Mouse (Mus musculus): ENCODE results near the gene Mettl9. TPM values are rescaled to one million over a fixed set of nuclear protein-coding genes. Genes with fewer than 3 reads are reported as not detected.

The Mettl9 gene
- polyA plus RNA-seq, 1 experiment from 2014 or later = 215 TPM

DNA sequence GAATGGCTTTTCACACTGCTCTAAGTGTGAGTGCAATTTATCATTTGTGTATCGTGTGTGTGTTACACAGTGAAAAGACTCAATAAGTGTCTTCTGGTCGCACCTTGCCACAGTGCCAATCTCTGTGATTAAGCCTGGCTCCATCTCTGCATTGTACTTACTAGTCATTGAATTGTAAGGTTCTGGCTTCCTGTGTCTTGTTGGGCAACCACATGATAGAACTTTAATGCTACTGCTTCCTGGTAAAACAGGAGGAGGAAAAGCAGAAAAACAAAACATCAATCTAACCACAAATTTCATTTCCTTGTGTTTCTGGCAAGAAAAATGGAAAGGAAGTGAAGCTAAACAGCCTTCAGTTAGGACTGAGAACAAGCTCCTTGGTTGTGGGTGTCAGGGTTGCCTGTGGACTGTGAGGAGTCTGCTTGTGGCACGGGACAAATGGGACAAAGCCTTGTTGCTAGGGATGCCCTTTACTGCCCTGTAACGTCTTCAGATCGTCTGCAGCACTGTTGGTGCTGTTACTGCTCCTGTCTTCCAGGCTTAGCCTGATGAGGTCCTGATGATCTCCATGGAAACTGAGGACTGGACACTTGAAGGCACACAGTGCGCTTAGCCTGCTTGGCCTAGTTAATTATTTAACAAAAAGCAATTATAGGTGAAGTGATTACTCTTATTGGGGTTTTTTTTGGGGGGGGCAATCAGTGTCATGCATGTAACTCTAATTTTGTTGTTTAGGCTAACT, 25.4 kb downstream of the Mettl9 start:
- Histone ChIP-seq H3K36me3 (peaks cover 66% of the 10 kb centered on the region), H3K9me3 (no peaks in the 10 kb centered on the region), H3K27me3 (ENCODE audit: insufficient read depth, poor library complexity, severe bottlenecking) (no peaks in the 10 kb centered on the region), H3K4me3 (no peak overlapping the region), H3K27ac (no peak overlapping the region), H3K4me1 (replicated peaks) (no peaks in the 10 kb centered on the region)
- 73% methylated on average over 6 of the region's 6 CpGs for WGBS
- no peak for DNase-seq (ENCODE audit: low spot score)

DNA sequence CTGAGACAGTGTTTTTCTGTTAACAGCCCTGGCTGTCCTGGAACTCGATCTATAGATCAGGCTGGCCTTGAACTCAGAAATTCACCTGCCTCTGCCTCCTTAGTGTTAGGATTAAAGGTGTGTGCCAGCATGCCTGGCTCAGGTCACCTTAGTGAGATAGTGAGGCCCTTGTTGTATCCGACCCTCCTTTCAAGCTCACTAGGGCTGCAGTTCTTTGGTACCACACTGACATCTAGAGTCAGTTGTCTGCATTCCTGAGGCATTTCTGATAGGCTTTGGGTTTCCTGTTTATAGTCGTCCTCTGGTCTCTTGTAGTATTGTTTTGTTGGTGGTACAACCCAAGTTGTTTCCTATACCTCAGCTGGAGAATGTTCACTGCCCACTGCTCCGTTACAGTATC, 30.1 kb downstream of the Mettl9 start:
- no peaks in the 10 kb centered on the region for H3K4me1 ChIP-seq (replicated peaks)
- 69% methylated on average over 4 of the region's 4 CpGs for WGBS
- H3K4me3 ChIP-seq = no peak overlapping the region
- no peak for DNase-seq (ENCODE audit: low spot score)
- no peak overlapping the region for H3K27ac ChIP-seq
- peaks cover 51% of the 10 kb centered on the region for H3K36me3 ChIP-seq
- no peaks in the 10 kb centered on the region for H3K27me3 ChIP-seq (ENCODE audit: insufficient read depth, poor library complexity, severe bottlenecking)
- H3K9me3 ChIP-seq = no peaks in the 10 kb centered on the region

DNA sequence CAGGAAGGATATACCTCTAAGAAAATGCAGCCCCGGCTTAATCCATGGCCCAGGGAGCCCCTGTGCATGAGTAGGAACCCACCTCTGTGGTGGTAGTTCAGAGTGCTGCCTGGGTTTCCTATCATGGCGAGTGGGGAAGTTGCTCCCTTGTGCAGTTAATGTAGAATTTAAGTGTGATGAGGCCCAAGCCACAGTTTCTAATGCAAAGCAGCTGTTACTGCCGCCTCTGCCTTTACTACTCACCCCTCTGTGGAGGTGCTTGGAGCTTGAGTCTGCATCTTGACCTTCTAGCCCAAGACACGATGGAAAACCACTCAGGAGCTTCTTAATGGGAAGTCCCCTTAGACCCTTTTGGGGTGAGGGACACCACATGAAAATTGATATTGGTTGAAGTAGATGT, 37.0 kb downstream of the Mettl9 start:
- H3K27me3 ChIP-seq (ENCODE audit: insufficient read depth, poor library complexity, severe bottlenecking) = no peaks in the 10 kb centered on the region
- peaks cover 76% of the 10 kb centered on the region for H3K36me3 ChIP-seq
- H3K9me3 ChIP-seq = no peaks in the 10 kb centered on the region
- DNase-seq (ENCODE audit: low spot score) = no peak
- H3K27ac ChIP-seq = no peak overlapping the region
- 89% methylated on average over 4 of the region's 4 CpGs for WGBS
- no peaks in the 10 kb centered on the region for H3K4me1 ChIP-seq (replicated peaks)
- H3K4me3 ChIP-seq = no peak overlapping the region

DNA sequence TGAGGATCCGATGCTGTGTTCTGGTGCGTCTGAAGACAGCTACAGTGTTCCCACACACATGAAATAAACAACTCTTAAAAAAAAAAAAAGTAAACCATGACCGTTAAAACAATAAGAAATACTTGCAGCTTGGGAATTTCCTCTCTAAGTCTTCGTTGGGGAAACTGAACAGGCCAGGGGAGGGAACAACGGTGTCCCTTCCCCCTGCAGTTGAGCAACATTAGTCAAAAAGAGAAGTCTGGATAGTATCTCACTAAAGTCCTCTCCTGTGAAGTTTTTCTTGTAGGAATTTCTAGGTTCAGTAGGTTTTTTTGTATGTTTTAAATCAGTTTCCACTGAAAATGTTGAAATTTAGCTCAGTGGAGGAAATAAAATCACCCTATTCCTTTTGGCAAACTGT, 38.3 kb downstream of the Mettl9 start:
- Histone ChIP-seq H3K36me3 (peaks cover 78% of the 10 kb centered on the region), H3K9me3 (no peaks in the 10 kb centered on the region), H3K27ac (no peak overlapping the region), H3K4me3 (no peak overlapping the region), H3K4me1 (replicated peaks) (no peaks in the 10 kb centered on the region), H3K27me3 (ENCODE audit: insufficient read depth, poor library complexity, severe bottlenecking) (no peaks in the 10 kb centered on the region)
- WGBS = 94% methylated on average over 5 of the region's 5 CpGs
- no peak for DNase-seq (ENCODE audit: low spot score)

DNA sequence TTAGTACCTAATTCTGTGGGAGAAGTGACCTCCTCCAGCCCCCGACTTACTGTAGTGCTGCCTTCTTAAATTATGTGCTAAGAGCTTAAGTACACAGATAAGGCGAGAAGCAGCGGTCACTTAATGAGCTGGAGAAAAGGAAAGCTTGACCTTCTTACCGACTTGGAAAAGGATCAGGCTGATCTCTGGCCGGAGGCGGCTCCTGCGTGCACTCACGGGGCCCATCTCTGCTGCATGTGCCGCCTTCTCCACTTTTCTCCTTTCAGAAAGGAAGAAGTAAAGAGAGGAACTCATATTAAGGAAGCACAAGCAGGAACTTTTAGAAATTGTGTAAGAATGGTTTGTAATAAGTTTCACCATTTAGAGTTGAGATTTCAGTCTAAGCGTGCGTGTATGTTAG, 40.0 kb downstream of the Mettl9 start, which contains the start of gene Igsf6:
Gene Igsf6, minus strand, starts transcription at position 292 of the 400 bp plus-strand sequence.
- WGBS = 91% methylated on average over 11 of the region's 11 CpGs
- Histone ChIP-seq H3K4me1 (replicated peaks) (no peaks in the 10 kb centered on the region), H3K4me3 (no peak within 1 kb of the TSS), H3K27me3 (ENCODE audit: insufficient read depth, poor library complexity, severe bottlenecking) (no peaks in the 10 kb centered on the region), H3K27ac (no peak within 1 kb of the TSS), H3K36me3 (peaks cover 87% of the 10 kb centered on the region), H3K9me3 (no peaks in the 10 kb centered on the region)
- no peak for DNase-seq (ENCODE audit: low spot score)

DNA sequence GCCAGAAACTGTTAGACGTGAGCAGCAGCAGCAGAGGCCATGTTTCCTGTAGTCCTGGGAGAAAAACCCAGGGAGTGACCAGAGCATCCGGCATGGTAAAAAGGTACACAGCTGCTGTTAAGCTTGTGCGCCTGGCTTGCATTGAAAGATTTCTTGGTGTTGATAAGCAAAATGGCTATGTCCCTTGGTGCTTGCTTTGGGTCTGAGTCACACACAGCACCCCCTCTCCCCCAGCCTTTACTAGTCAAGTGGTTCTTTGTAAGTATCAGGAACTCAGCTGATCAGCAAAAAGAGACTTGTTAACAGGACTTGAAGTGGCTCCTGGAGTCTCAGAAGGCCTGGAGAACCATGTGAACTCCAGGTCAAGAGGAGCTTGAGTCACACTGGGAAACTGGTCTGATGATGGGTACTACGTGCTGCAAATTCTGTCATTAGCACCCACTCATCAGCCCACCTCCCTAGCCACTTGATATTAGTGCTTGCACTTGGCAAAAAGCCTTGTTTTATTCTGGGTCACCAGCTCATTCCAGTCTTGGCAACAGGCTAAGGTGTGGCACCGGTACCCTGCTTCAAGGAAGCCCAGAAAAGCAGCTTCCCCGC, 40.7 kb downstream of the Mettl9 start:
- 90% methylated on average over 6 of the region's 6 CpGs for WGBS
- no peaks in the 10 kb centered on the region for H3K4me1 ChIP-seq (replicated peaks)
- no peak overlapping the region for H3K4me3 ChIP-seq
- no peak for DNase-seq (ENCODE audit: low spot score)
- H3K36me3 ChIP-seq = peaks cover 88% of the 10 kb centered on the region
- no peaks in the 10 kb centered on the region for H3K27me3 ChIP-seq (ENCODE audit: insufficient read depth, poor library complexity, severe bottlenecking)
- no peak overlapping the region for H3K27ac ChIP-seq
- H3K9me3 ChIP-seq = no peaks in the 10 kb centered on the region

DNA sequence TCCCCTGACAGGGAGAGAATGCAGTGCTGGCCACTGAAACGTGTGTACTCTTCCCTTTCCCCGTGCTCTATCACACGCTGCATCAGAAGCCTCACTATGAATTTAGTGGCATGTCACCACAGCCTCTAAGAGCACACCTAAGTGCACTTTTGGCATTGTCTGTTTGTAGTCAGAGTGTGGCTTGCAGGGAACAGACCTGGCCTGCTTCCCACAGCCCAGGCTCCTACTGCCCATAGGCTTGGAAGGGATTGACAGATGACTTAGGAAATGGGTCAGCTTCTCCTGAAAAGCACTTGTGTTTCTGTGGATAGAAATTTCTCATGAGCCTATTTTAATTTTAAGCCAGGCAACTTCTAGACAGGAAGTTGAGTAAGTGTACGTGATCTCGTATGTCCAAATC, 41.2 kb downstream of the Mettl9 start:
- H3K27me3 ChIP-seq (ENCODE audit: insufficient read depth, poor library complexity, severe bottlenecking) = no peaks in the 10 kb centered on the region
- H3K27ac ChIP-seq = no peak overlapping the region
- H3K4me1 ChIP-seq (replicated peaks) = no peaks in the 10 kb centered on the region
- no peaks in the 10 kb centered on the region for H3K9me3 ChIP-seq
- peaks cover 87% of the 10 kb centered on the region for H3K36me3 ChIP-seq
- WGBS = 94% methylated on average over 5 of the region's 5 CpGs
- DNase-seq (ENCODE audit: low spot score) = no peak
- no peak overlapping the region for H3K4me3 ChIP-seq

DNA sequence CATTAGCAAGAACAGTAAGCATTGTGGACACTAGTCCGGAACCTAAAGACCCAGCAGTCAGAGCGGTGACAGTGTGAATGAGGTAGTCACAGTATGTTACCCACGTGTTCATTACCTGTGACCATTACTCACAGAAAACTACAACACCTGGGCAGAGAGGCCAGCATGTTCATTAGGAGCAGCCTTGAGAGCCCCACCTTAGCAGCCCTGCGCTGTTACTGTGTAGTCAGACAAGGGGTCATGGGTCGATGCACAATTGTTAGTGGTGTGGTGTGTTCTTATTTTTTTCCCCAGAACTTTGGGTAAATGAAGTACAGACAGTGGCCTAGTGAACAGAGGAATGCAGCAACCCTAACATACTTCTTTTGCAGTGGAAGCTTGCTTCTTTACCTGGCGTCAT, 43.1 kb downstream of the Mettl9 start:
- no peaks in the 10 kb centered on the region for H3K9me3 ChIP-seq
- no peak overlapping the region for H3K4me3 ChIP-seq
- WGBS = 89% methylated on average over 6 of the region's 6 CpGs
- H3K36me3 ChIP-seq = peaks cover 71% of the 10 kb centered on the region
- no peak overlapping the region for H3K27ac ChIP-seq
- no peaks in the 10 kb centered on the region for H3K27me3 ChIP-seq (ENCODE audit: insufficient read depth, poor library complexity, severe bottlenecking)
- no peaks in the 10 kb centered on the region for H3K4me1 ChIP-seq (replicated peaks)
- DNase-seq (ENCODE audit: low spot score) = no peak

DNA sequence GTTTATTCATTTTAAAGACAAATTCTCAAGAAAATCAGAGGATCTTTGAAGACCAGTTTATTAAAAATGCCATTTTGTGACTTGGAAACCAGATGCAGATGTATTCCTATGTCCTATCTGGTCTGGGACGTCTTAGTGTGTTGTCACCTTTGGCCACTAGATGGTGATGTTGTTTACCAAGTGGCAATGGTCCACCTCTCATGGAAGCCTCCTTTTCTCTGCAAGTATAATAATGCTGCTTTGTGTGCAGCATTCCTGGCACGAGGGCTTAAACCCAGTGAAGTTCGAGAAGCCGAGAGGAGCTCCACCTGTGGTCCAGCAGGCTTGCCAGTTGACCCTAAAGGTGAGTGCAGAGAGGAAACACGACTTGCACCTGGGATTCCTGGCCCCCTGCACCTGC, 43.6 kb downstream of the Mettl9 start:
- 0 out of 2 replicates have a peak overlapping the region, but pooled peaks have one; percentile 23 for H3K27ac ChIP-seq
- peaks cover 67% of the 10 kb centered on the region for H3K36me3 ChIP-seq
- no peaks in the 10 kb centered on the region for H3K4me1 ChIP-seq (replicated peaks)
- DNase-seq (ENCODE audit: low spot score) = peak; percentile 60
- 26% methylated on average over 5 of the region's 5 CpGs for WGBS
- H3K27me3 ChIP-seq (ENCODE audit: insufficient read depth, poor library complexity, severe bottlenecking) = no peaks in the 10 kb centered on the region
- no peak overlapping the region for H3K4me3 ChIP-seq
- H3K9me3 ChIP-seq = no peaks in the 10 kb centered on the region

DNA sequence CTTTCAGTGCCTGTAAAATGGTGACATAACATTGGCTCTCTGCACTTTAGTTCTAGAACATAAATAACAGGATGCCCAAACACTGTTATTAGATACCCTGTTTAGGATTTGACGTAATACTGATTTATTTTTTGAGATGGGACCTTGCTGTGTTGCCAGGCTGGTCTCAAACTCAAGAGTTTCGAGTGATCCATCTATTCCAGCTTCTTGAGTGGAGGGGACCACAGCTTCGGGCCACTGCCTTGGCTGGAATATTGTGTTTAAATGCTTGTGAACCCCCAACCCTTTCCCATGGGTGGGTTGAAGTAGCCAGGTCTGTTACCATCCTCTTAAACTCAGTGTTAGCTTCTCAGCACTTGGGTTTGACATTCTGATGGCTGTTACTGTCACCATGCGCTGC, 47.1 kb downstream of the Mettl9 start, which contains the start of gene Otoa:
Gene Otoa, plus strand, starts transcription at position 301 of the 400 bp plus-strand sequence.
- DNase-seq (ENCODE audit: low spot score) = no peak
- Histone ChIP-seq H3K27ac (no peak within 1 kb of the TSS), H3K4me1 (replicated peaks) (peaks cover 15% of the 10 kb centered on the region), H3K9me3 (no peaks in the 10 kb centered on the region), H3K36me3 (peaks cover 40% of the 10 kb centered on the region), H3K4me3 (no peak within 1 kb of the TSS), H3K27me3 (ENCODE audit: insufficient read depth, poor library complexity, severe bottlenecking) (no peaks in the 10 kb centered on the region)
- 92% methylated on average over 4 of the region's 4 CpGs for WGBS

DNA sequence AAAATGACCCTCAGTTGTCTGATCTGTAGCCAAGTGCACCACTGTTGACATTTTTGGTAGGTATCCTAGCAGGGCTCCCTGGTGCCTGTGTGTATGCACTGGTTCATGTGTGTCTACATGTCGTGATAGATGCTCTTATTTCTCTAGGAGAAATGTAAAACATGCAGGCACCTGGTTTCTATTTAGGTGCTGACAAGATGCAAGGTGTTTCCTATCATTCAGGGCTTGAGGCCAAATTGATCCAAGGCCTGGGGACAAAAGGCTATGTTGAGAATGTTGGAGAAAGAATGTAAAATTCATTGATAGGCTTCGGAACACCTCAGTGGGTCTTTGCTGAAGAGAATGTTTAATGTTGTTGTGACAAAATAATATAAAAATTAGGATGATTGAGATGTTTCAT, 47.6 kb downstream of the Mettl9 start:
- no peak overlapping the region for H3K27ac ChIP-seq
- no peak overlapping the region for H3K4me3 ChIP-seq
- DNase-seq (ENCODE audit: low spot score) = no peak
- 84% methylated on average over 2 of the region's 2 CpGs for WGBS
- no peaks in the 10 kb centered on the region for H3K27me3 ChIP-seq (ENCODE audit: insufficient read depth, poor library complexity, severe bottlenecking)
- H3K36me3 ChIP-seq = peaks cover 35% of the 10 kb centered on the region
- H3K4me1 ChIP-seq (replicated peaks) = peaks cover 18% of the 10 kb centered on the region
- H3K9me3 ChIP-seq = no peaks in the 10 kb centered on the region

DNA sequence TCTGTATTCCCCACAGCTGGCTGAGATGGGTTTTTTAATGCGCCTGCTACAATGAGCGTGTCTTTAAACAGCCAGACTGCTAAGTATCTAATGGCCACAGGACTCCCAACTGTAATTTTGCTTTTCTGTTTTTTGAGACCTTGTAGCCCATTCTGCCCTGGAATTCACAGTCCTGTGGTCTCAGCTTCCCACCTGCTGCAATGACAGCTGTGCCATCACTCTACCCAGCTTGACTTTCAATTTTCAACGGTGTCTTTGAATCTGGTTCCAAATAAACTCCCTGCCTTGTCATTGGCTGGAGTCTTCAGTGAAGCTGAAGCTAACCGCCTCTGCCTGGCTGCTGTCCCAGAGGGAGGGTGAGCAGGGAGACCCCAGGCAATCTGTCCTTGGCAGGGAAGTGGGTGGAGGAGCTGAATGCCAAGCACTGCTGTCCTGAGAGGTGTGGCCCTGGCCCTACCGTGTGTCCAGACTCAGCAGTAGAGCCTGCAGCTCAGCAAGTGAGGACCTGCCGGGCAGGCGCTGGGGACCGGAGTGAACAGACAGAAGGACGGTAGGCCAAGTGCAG, 48.8 kb downstream of the Mettl9 start:
- Histone ChIP-seq H3K4me3 (no peak overlapping the region), H3K36me3 (peaks cover 24% of the 10 kb centered on the region), H3K27ac (0 out of 2 replicates have a peak overlapping the region, but pooled peaks have one; percentile 4), H3K27me3 (ENCODE audit: insufficient read depth, poor library complexity, severe bottlenecking) (no peaks in the 10 kb centered on the region), H3K9me3 (no peaks in the 10 kb centered on the region), H3K4me1 (replicated peaks) (peaks cover 18% of the 10 kb centered on the region)
- DNase-seq (ENCODE audit: low spot score) = no peak
- 76% methylated on average over 9 of the region's 9 CpGs for WGBS

DNA sequence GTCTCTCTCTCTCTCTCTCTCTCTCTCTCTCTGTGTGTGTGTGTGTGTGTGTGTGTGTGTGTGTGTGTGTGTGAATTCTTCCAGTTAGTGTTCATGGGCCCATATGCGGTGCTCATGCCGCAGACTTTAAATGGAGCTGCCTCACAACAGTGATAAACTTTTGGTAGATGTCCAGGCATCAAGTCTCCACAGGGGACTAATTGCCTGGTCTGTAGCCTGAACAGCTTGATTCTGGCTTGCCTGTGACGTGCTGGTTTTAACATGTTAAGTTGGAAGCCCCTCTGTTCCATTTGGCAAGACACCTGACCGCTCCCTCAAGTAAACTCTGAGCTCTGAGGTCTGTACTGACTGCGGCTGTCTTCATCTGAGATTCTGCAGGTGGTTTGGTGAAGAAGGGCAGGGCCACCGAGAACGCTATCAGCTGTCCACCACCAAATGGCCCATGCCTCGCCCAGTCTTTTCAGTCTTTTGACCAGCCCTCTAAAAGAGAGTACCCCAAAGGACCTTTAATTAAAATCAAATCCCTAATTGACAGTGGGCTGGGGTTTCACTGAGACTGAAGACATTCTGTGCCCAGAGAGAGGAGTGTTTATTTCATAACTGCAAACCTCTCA, 50.7 kb downstream of the Mettl9 start:
- no peaks in the 10 kb centered on the region for H3K9me3 ChIP-seq
- no peaks in the 10 kb centered on the region for H3K27me3 ChIP-seq (ENCODE audit: insufficient read depth, poor library complexity, severe bottlenecking)
- H3K36me3 ChIP-seq = peaks cover 7% of the 10 kb centered on the region
- no peak overlapping the region for H3K4me3 ChIP-seq
- peaks cover 18% of the 10 kb centered on the region for H3K4me1 ChIP-seq (replicated peaks)
- WGBS = 77% methylated on average over 8 of the region's 8 CpGs
- no peak for DNase-seq (ENCODE audit: low spot score)
- peak overlapping the region; percentile 2; the same call in 1 of the 2 replicates for H3K27ac ChIP-seq
